Mouse (Mus musculus) bone marrow, adult 2 months (tissue): ENCODE data around the gene Agtpbp1.

ENCODE experiments used
- CTCF ChIP-seq: fragments of 200-500 bp; IDR thresholded peaks from 2 replicates; pipeline ENCODE4 v1.5.1; 2011; ENCODE audit warnings: low read length, control low read depth; ENCODE audit not compliant: control insufficient read depth, insufficient read depth
- POLR2A ChIP-seq: fragments of 200-500 bp; IDR thresholded peaks from 2 replicates; pipeline ENCODE4 v1.6.1; 2011; ENCODE audit warnings: low read depth, mild to moderate bottlenecking, control low read depth, low read length, borderline replicate concordance; ENCODE audit not compliant: control insufficient read depth

GRCm38 (mm10) chr13:59558776-59559175 is 26.3 kb downstream of the Agtpbp1 start:
- no peak for TF ChIP-seq POLR2A
- TF ChIP-seq CTCF, result no peak
